Mouse (Mus musculus): Measurements from ENCODE around the gene Mark3. TPM values are rescaled to one million over a fixed set of nuclear protein-coding genes. Genes with fewer than 3 reads are reported as not detected.

Mark3 gene
- total and polyA plus RNA-seq, 3 experiments: 43.9 to 71.6 TPM; not detected in 1

- no peak overlapping the region for H3K27ac ChIP-seq (ENCODE audit: control insufficient read depth, low read depth, low read length)
- no peak overlapping the region for H3K4me3 ChIP-seq (ENCODE audit: control insufficient read depth in 1 of 2, insufficient read depth in 1 of 2, low read depth in 2 of 2, low read length in 2 of 2)
- TF ChIP-seq JUND (IDR thresholded peaks at IDR 0.05; ENCODE audit: low read depth, low read length) (no peak), BHLHE40 (IDR thresholded peaks at IDR 0.05; ENCODE audit: borderline replicate concordance, low read depth, low read length) (no peak), SMC3 (IDR thresholded peaks at IDR 0.05; ENCODE audit: low read depth, low read length) (no peak), TCF12 (IDR thresholded peaks at IDR 0.05; ENCODE audit: low read depth, low read length) (no peak), CHD1 (IDR thresholded peaks at IDR 0.05; ENCODE audit: low read depth, low read length) (no peak), EP300 (IDR thresholded peaks at IDR 0.05; ENCODE audit: low read depth in 1 of 2, low read length in 2 of 2) (no peak), GABPA (IDR thresholded peaks at IDR 0.05; ENCODE audit: low read depth, low read length) (no peak), ETS1 (IDR thresholded peaks at IDR 0.05; ENCODE audit: low read depth, low read length) (no peak), NRF1 (IDR thresholded peaks at IDR 0.05; ENCODE audit: insufficient read depth, low read depth, low read length, poor library complexity, severe bottlenecking) (no peak), CHD2 (IDR thresholded peaks at IDR 0.05; ENCODE audit: low read length) (no peak), MAZ (IDR thresholded peaks at IDR 0.05; ENCODE audit: low read depth, low read length) (no peak), POLR2AphosphoS2 (IDR thresholded peaks at IDR 0.05; ENCODE audit: low read length) (no peak), TBP (IDR thresholded peaks at IDR 0.05; ENCODE audit: low read depth, low read length) (no peak), RCOR1 (IDR thresholded peaks at IDR 0.05; ENCODE audit: low read depth, low read length) (no peak), GATA1 (IDR thresholded peaks at IDR 0.05; ENCODE audit: low read depth, low read length) (no peak), NELFE (IDR thresholded peaks at IDR 0.05; ENCODE audit: low read depth, low read length) (no peak), MXI1 (IDR thresholded peaks at IDR 0.05; ENCODE audit: low read depth, low read length) (no peak), ELF1 (IDR thresholded peaks at IDR 0.05; ENCODE audit: low read depth, low read length) (no peak), UBTF (IDR thresholded peaks at IDR 0.05; ENCODE audit: borderline replicate concordance, insufficient read depth, low read depth, low read length) (no peak), ZNF384 (IDR thresholded peaks at IDR 0.05; ENCODE audit: low read depth, low read length) (no peak)
- peak; percentile 35 for DNase-seq (ENCODE audit: low read depth, low spot score)
- no peaks in the 10 kb centered on the region for H3K9me3 ChIP-seq (replicated peaks; ENCODE audit: insufficient read depth, low read length)
- H3K27me3 ChIP-seq (ENCODE audit: control insufficient read depth in 1 of 2, insufficient read depth in 2 of 2, low read length in 2 of 2): no peaks in the 10 kb centered on the region
- H3K4me1 ChIP-seq (ENCODE audit: control insufficient read depth in 1 of 2, insufficient read depth in 2 of 2, low read length in 2 of 2): no peaks in the 10 kb centered on the region; a peak in 1 of 4 replicates
- H3K9ac ChIP-seq (ENCODE audit: control insufficient read depth, low read depth, low read length, poor library complexity, severe bottlenecking): no peak overlapping the region
- peaks cover 0 to 24% of the 10 kb centered on the region in 2 experiments; a peak in 2 of 4 replicates for H3K36me3 ChIP-seq (ENCODE audit: control insufficient read depth in 1 of 2, insufficient read depth in 2 of 2, low read length in 2 of 2)
- no peaks in the 10 kb centered on the region for H3K79me2 ChIP-seq (ENCODE audit: control insufficient read depth, insufficient read depth, low read length, poor library complexity)
Measured at GRCm38 (mm10) chr12:111614475-111615141, 40.3 kb downstream of the Mark3 start.

- Histone ChIP-seq H3K4me1 (ENCODE audit: control insufficient read depth in 1 of 2, insufficient read depth in 2 of 2, low read length in 2 of 2) (no peaks in the 10 kb centered on the region; a peak in 1 of 4 replicates), H3K9me3 (replicated peaks; ENCODE audit: insufficient read depth, low read length) (no peaks in the 10 kb centered on the region), H3K27me3 (ENCODE audit: control insufficient read depth in 1 of 2, insufficient read depth in 2 of 2, low read length in 2 of 2) (no peaks in the 10 kb centered on the region), H3K27ac (ENCODE audit: control insufficient read depth, low read depth, low read length) (no peak overlapping the region), H3K9ac (ENCODE audit: control insufficient read depth, low read depth, low read length, poor library complexity, severe bottlenecking) (no peak overlapping the region), H3K79me2 (ENCODE audit: control insufficient read depth, insufficient read depth, low read length, poor library complexity) (no peaks in the 10 kb centered on the region), H3K4me3 (ENCODE audit: control insufficient read depth in 1 of 2, insufficient read depth in 1 of 2, low read depth in 2 of 2, low read length in 2 of 2) (no peak overlapping the region), H3K36me3 (ENCODE audit: control insufficient read depth in 1 of 2, insufficient read depth in 2 of 2, low read length in 2 of 2) (peaks cover 0 to 19% of the 10 kb centered on the region in 2 experiments; a peak in 2 of 4 replicates)
- no peak for DNase-seq (ENCODE audit: low read depth, low spot score)
- TF ChIP-seq MAZ (IDR thresholded peaks at IDR 0.05; ENCODE audit: low read depth, low read length): no peak
- TF ChIP-seq MEF2A (IDR thresholded peaks at IDR 0.05; ENCODE audit: extremely low read depth, insufficient replicate concordance, low read depth, low read length, poor library complexity, severe bottlenecking): no peak
- no peak for TF ChIP-seq SIN3A (IDR thresholded peaks at IDR 0.05; ENCODE audit: low read length)
- TF ChIP-seq CHD1 (IDR thresholded peaks at IDR 0.05; ENCODE audit: low read depth, low read length): no peak
- TF ChIP-seq CHD2 (IDR thresholded peaks at IDR 0.05; ENCODE audit: low read length): no peak
- TF ChIP-seq MXI1 (IDR thresholded peaks at IDR 0.05; ENCODE audit: low read depth, low read length): no peak
- no peak for TF ChIP-seq TBP (IDR thresholded peaks at IDR 0.05; ENCODE audit: low read depth, low read length)
- no peak for TF ChIP-seq BHLHE40 (IDR thresholded peaks at IDR 0.05; ENCODE audit: borderline replicate concordance, low read depth, low read length)
- no peak for TF ChIP-seq RCOR1 (IDR thresholded peaks at IDR 0.05; ENCODE audit: low read depth, low read length)
- TF ChIP-seq HCFC1 (IDR thresholded peaks at IDR 0.05; ENCODE audit: low read depth, low read length): no peak
- TF ChIP-seq JUND (IDR thresholded peaks at IDR 0.05; ENCODE audit: low read depth, low read length): no peak
- no peak for TF ChIP-seq ZMIZ1 (IDR thresholded peaks at IDR 0.05; ENCODE audit: low read depth, low read length)
- no peak for TF ChIP-seq TCF12 (IDR thresholded peaks at IDR 0.05; ENCODE audit: low read depth, low read length)
- TF ChIP-seq ELF1 (IDR thresholded peaks at IDR 0.05; ENCODE audit: low read depth, low read length): no peak
Measured at GRCm38 (mm10) chr12:111618266-111618665, 43.9 kb downstream of the Mark3 start.
